Mouse (Mus musculus) liver (tissue): ENCODE results near the gene Otud6a.
"Not testable (repeated sequence)": the region's sequence is repeated elsewhere in the genome, so short reads cannot be mapped to it uniquely, and the experiment has no call there.

Source experiments
- DNase-seq: peaks from one replicate; pipeline ENCODE4 v3.0.0-alpha.2; 2020; ENCODE audit warnings: mixed read lengths

Otud6a gene

GRCm38 (mm10) chrX:100428693-100429092 is at the start of gene Otud6a:
TSS of gene Otud6a (plus strand) at chrX:100429013.
- no peak for DNase-seq

DNA sequence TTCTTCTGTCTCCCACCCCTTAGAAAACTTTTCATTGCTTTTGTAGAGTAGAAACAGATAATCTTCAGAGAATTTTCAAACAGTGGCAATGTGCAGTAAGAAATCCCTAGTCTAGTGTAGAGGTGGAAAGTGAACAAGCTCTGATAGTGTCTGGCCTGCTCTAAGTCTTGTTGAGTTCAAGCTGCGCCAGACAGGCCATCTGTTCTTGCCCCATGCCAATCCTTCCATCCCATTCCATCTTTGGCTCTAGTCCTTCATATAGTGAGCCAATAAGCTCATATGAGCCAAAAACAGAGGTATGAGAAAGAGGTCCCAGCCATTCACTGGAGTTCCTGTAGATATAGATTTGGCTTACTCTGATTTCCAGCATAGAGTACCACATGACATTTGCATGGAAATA is 38.9 kb upstream of the Otud6a start:
- DNase-seq: no peak

DNA sequence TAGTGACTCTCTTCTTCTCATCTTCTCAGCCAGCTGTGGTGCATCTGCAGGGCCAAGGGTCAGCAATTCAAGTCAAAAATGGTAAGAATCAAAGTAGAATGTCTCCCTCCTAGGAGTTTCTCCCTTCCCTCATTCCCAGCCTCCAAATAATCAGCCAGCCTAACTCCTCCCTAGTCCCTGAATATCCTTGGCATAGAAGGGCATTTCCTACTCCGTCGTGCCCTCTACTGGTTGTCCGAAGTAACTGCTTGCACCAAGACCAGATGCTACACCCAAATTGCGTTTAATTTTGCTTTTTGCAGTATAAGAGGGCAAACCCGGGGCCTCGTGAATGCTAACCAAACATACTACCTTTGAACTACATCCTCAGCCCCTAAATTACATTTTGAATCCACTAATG is 36.5 kb upstream of the Otud6a start:
- DNase-seq: peak; percentile 20

- DNase-seq: peak; percentile 29
These were observed 34.5 kb upstream of the Otud6a start for GRCm38 (mm10) chrX:100394223-100394861.

GRCm38 (mm10) chrX:100395026-100395425 is 33.8 kb upstream of the Otud6a start:
- peak; percentile 61 for DNase-seq

GRCm38 (mm10) chrX:100400900-100401299 is 27.9 kb upstream of the Otud6a start:
- no peak for DNase-seq

- no peak for DNase-seq
These were observed 27.2 kb upstream of the Otud6a start for GRCm38 (mm10) chrX:100401657-100402056.

GRCm38 (mm10) chrX:100409245-100409644 is 19.6 kb upstream of the Otud6a start:
- DNase-seq: no peak

DNA sequence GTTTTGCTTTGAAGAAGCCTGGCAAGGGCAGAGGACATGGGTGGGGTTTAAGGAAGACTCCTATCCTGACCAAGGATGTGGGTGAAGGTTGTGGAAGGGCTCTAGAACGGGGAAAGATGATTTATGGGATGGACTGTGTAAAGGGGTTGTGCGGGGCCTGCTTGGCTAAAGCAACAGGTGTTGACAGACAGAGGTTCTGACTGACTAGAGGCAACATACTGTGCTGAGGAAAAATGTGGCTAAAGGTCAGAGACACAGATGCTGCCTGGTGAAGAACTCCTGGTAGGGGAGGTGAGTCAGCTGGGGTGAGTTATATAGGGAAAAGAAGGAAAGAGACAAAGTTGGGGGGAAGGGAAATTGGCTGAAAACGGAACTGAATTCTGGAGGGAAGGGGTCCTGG is 3.5 kb downstream of the Otud6a start:
- no peak for DNase-seq

- not testable (repeated sequence) for DNase-seq
These were observed 13.8 kb downstream of the Otud6a start, which contains the start of gene Awat2 for GRCm38 (mm10) chrX:100442617-100443016. TSS of gene Awat2 (minus strand) at chrX:100442717.

- DNase-seq: no peak
These were observed 14.7 kb downstream of the Otud6a start for GRCm38 (mm10) chrX:100443532-100443931.

GRCm38 (mm10) chrX:100468047-100468446 is 39.2 kb downstream of the Otud6a start:
- no peak for DNase-seq

- DNase-seq: no peak
These were observed 41.3 kb downstream of the Otud6a start for GRCm38 (mm10) chrX:100470126-100470525.

GRCm38 (mm10) chrX:100471491-100471890 is 42.7 kb downstream of the Otud6a start:
- DNase-seq: no peak

DNA sequence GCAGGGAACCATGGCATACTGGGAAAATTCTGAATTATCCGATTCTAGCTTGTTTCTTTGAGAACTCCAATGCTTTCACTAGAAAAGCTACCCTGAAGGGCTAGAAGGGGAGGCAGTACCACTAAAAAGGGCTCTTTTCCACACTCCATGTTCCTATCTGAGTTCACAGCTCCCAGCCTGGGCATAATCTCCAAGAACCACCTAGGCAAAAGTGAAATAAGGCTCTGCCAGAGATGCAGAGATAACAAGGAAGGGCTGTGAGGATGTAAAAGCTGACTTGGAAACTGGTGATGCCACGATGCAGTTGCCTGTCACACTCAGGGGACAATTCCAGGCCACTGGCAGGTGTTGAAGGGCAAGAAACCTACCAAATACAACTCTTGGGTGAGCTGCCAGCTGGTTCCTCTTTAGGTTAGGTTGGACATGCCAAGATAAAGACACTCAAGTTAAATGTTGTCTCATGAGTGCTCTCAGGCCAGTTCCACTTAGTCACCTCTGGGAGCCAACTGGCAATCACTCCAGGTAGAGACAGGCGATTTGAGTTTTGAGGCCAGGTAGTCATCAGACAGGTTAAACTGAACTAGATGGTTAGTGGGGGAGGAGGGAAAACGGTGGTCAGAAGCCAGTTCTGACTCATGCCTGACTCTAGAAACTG is 46.9 kb downstream of the Otud6a start:
- DNase-seq: no peak
